Mouse (Mus musculus): ENCODE results near the gene Zfp51. TPM values are rescaled to one million over a fixed set of nuclear protein-coding genes. Genes with fewer than 3 reads are reported as not detected.

Gene Zfp51
- 42.1 TPM for polyA plus RNA-seq (2017; shearing (Covaris generic))

GRCm38 (mm10) chr17:21450138-21450704 lies at the start of gene Zfp51:
Gene Zfp51, plus strand, starts transcription at chr17:21450374.

GRCm38 (mm10) chr17:21422664-21423599 lies 27.2 kb upstream of the Zfp51 start, which contains the start of gene Zfp54:
Gene Zfp54, plus strand, starts transcription at chr17:21423227.

GRCm38 (mm10) chr17:21488760-21489499 lies 38.8 kb downstream of the Zfp51 start, which contains the start of gene Zfp53:
Gene Zfp53, plus strand, starts transcription at chr17:21488998.

Other genes starting within 250 kb of the Zfp51 start
- not detected for gene Vmn1r234, start 224.3 kb upstream of the Zfp51 start, polyA plus RNA-seq (2017; shearing (Covaris generic))
- not detected for gene Vmn1r235, start 194.0 kb upstream of the Zfp51 start, polyA plus RNA-seq (2017; shearing (Covaris generic))
- 0.02 TPM for gene Vmn1r236, start 167.4 kb upstream of the Zfp51 start, polyA plus RNA-seq (2017; shearing (Covaris generic))
- not detected for gene Vmn1r237, start 138.5 kb upstream of the Zfp51 start, polyA plus RNA-seq (2017; shearing (Covaris generic))
- gene Zfp677, start 66.6 kb upstream of the Zfp51 start, polyA plus RNA-seq (2017; shearing (Covaris generic)): 15.4 TPM
- 8.9 TPM for gene Zfp54, start 27.1 kb upstream of the Zfp51 start, polyA plus RNA-seq (2017; shearing (Covaris generic))
- gene Zfp53, start 38.6 kb downstream of the Zfp51 start, polyA plus RNA-seq (2017; shearing (Covaris generic)): 67.0 TPM
- gene Zfp52, start 85.2 kb downstream of the Zfp51 start, polyA plus RNA-seq (2017; shearing (Covaris generic)): 19.6 TPM
- gene Zfp948, start 116.6 kb downstream of the Zfp51 start, polyA plus RNA-seq (2017; shearing (Covaris generic)): 4.2 TPM
- 10.1 TPM for gene Zfp983, start 200.2 kb downstream of the Zfp51 start, polyA plus RNA-seq (2017; shearing (Covaris generic))
- gene Gm10226, start 241.5 kb downstream of the Zfp51 start, polyA plus RNA-seq (2017; shearing (Covaris generic)): 16.0 TPM